9 mouse cellular contexts compared by ENCODE assay signal in genomic region chr2:61493918-61494712, GRCm38 (mm10).
DNase-seq lines count a peak whose midpoint lies in the region; ATAC-seq and TF ChIP-seq lines count a peak whose summit lies in the region.
"Had no signal": no experiment of that assay in that cellular context is flagged by ENCODE, and none has a peak within 500 bp of the region (broad histone marks: within the 10 kb centered on the region; RNA-seq: fewer than 3 reads in every experiment).

No protein-coding gene starts in this region.

- DNase-seq in B cell, adult 2 months = peak; percentile 79
- peak; percentile 72 for DNase-seq in adrenal gland, postnatal 25 days
- DNase-seq in embryonic facial prominence, embryonic 11.5 days (ENCODE audit: low spot score) = peak; percentile 93
- DNase-seq in heart, adult 2 months = peak; percentile 52 to 78
- peak; percentile 78 for DNase-seq in liver
- DNase-seq in spleen, postnatal 4 days (ENCODE audit: low spot score in 2 of 2) = peak; percentile 70 to 84

- H3K4me3 ChIP-seq in embryonic facial prominence, embryonic 11.5 days (ENCODE audit: low read depth, low read length) = no peak overlapping the region
- no peak overlapping the region for H3K4me3 ChIP-seq in heart, adult 2 months
- H3K4me3 ChIP-seq in kidney, embryonic 15.5 days (replicated peaks) = no peak overlapping the region
- H3K4me3 ChIP-seq in myocyte = no peak overlapping the region
- H3K4me3 ChIP-seq: erythroblast, embryonic 14.5 days had no signal

- H3ac ChIP-seq in myocyte (ENCODE audit: control insufficient read depth, insufficient read length) = no peak overlapping the region

- intact Hi-C loops in heart, adult 2 months (cut with DNase I) = loop anchor here (10.0 kb wide), 1 partner anchor 471 kb away; no protein-coding TSS in a partner anchor

- H3K9ac ChIP-seq in embryonic facial prominence, embryonic 11.5 days (replicated peaks; ENCODE audit: low read length) = no peak overlapping the region
- no peak overlapping the region for H3K9ac ChIP-seq in heart, adult 2 months (ENCODE audit: low read depth, low read length)
- H3K9ac ChIP-seq in kidney, embryonic 15.5 days = no peak overlapping the region

- H3K4me2 ChIP-seq in embryonic facial prominence, embryonic 11.5 days (ENCODE audit: low read depth, low read length) = no peak overlapping the region
- H3K4me2 ChIP-seq in kidney, embryonic 15.5 days = peak overlapping the region; percentile 28; the same call in 1 of the 2 replicates
- peak overlapping the region; percentile 86 for H3K4me2 ChIP-seq in myocyte (ENCODE audit: low read depth)

- H3K27me3 ChIP-seq in embryonic facial prominence, embryonic 11.5 days (ENCODE audit: control insufficient read depth, insufficient read depth, low read length) = no peaks in the 10 kb centered on the region
- H3K27me3 ChIP-seq in heart, adult 2 months (ENCODE audit: control insufficient read depth, insufficient read depth, low read length) = no peaks in the 10 kb centered on the region
- no peaks in the 10 kb centered on the region for H3K27me3 ChIP-seq in kidney, embryonic 15.5 days
- H3K27me3 ChIP-seq in myocyte (ENCODE audit: control insufficient read depth, insufficient read depth, insufficient read length) = no peaks in the 10 kb centered on the region

- peak; percentile 100 for TF ChIP-seq CTCF in heart, adult 2 months (IDR thresholded peaks at IDR 0.05)

- H3K36me3 ChIP-seq in embryonic facial prominence, embryonic 11.5 days (replicated peaks; ENCODE audit: control insufficient read depth, insufficient read depth, low read depth, low read length) = no peaks in the 10 kb centered on the region
- H3K36me3 ChIP-seq in heart, adult 2 months (ENCODE audit: control insufficient read depth, insufficient read depth, low read length) = no peaks in the 10 kb centered on the region
- no peaks in the 10 kb centered on the region for H3K36me3 ChIP-seq in kidney, embryonic 15.5 days
- H3K36me3 ChIP-seq in myocyte (ENCODE audit: control insufficient read depth, insufficient read depth) = no peaks in the 10 kb centered on the region

- no peaks in the 10 kb centered on the region for H3K9me3 ChIP-seq in embryonic facial prominence, embryonic 11.5 days (replicated peaks; ENCODE audit: control insufficient read depth, low read length)
- H3K9me3 ChIP-seq in kidney, embryonic 15.5 days (replicated peaks) = no peaks in the 10 kb centered on the region

- H3K79me2 ChIP-seq in heart, adult 2 months (replicated peaks; ENCODE audit: control insufficient read depth, insufficient read depth, low read length) = no peaks in the 10 kb centered on the region
- H3K79me2 ChIP-seq in myocyte (ENCODE audit: control insufficient read depth, insufficient read depth) = no peaks in the 10 kb centered on the region

- WGBS in embryonic facial prominence, embryonic 11.5 days = 46% methylated on average over 11 of the region's 11 CpGs
- 32% methylated on average over 11 of the region's 11 CpGs for WGBS in heart, adult 2 months
- WGBS in kidney, embryonic 15.5 days = 42% methylated on average over 11 of the region's 11 CpGs

- no peak overlapping the region for H3K27ac ChIP-seq in embryonic facial prominence, embryonic 11.5 days (replicated peaks; ENCODE audit: low read depth, low read length)
- no peak overlapping the region for H3K27ac ChIP-seq in heart, adult 2 months
- no peak overlapping the region for H3K27ac ChIP-seq in kidney, embryonic 15.5 days

- 0 out of 2 replicates have a peak, but pooled peaks have one; percentile 13 for TF ChIP-seq EP300 in heart, adult 2 months (IDR thresholded peaks at IDR 0.05; ENCODE audit: insufficient read depth, low read depth, low read length)

- ATAC-seq in embryonic facial prominence, embryonic 11.5 days (replicated peaks; ENCODE audit: insufficient number of reproducible peaks, low FRiP score, low TSS enrichment, low read depth) = 0 out of 2 replicates have a peak, but pooled peaks have one; percentile 52
- ATAC-seq in kidney, embryonic 15.5 days (replicated peaks; ENCODE audit: low FRiP score) = no peak

- TF ChIP-seq POLR2A in heart, adult 2 months (IDR thresholded peaks at IDR 0.05; ENCODE audit: insufficient read depth, low read depth, low read length) = no peak
- no peak for TF ChIP-seq POLR2A in myocyte (IDR thresholded peaks at IDR 0.05; ENCODE audit: insufficient read length, low read depth)

- no peaks in the 10 kb centered on the region for H3K4me1 ChIP-seq in embryonic facial prominence, embryonic 11.5 days (ENCODE audit: control insufficient read depth, insufficient read depth, low read length)
- peaks cover 1% of the 10 kb centered on the region; the same call in 1 of the 2 replicates for H3K4me1 ChIP-seq in heart, adult 2 months (ENCODE audit: control insufficient read depth, insufficient read depth, low read length)
- H3K4me1 ChIP-seq in kidney, embryonic 15.5 days = no peaks in the 10 kb centered on the region; the same call in 1 of the 2 replicates

TF ChIP-seq in myocyte, 11 proteins besides CTCF, POLR2A, EP300 and RAD21:
- peak in 2 of 3 experiments; percentile 4 to 45 for TF ChIP-seq MYOD1 (IDR thresholded peaks at IDR 0.05; ENCODE audit: control insufficient read depth in 1 of 3, insufficient read length in 2 of 3, low read depth in 2 of 3)
- no peak for TF ChIP-seq MAX (IDR thresholded peaks at IDR 0.05; ENCODE audit: low read depth)
